Mouse (Mus musculus): Measurements from ENCODE around the gene Mpc1. TPM values are rescaled to one million over a fixed set of nuclear protein-coding genes. Genes with fewer than 3 reads are reported as not detected.
A peak's percentile ranks its signal among the peaks of the same experiment; 100 is the strongest.

Mpc1 gene
- polyA plus RNA-seq, 1 experiment from 2014 or later = 312 TPM

GRCm38 (mm10) chr17:8341360-8341963, 58.8 kb downstream of the Mpc1 start:
- Histone ChIP-seq H3K4me2 (replicated peaks) (peak overlapping the region; percentile 92), H3K4me1 (peaks cover 36% of the 10 kb centered on the region), H3K9ac (replicated peaks) (peak overlapping the region; percentile 83), H3K36me3 (no peaks in the 10 kb centered on the region), H3K27me3 (no peaks in the 10 kb centered on the region; the same call in 1 of the 2 replicates), H3K27ac (replicated peaks) (peak overlapping the region; percentile 88), H3K9me3 (no peaks in the 10 kb centered on the region), H3K4me3 (peak overlapping the region; percentile 58)
- 6% methylated on average over 45 of the region's 46 CpGs for WGBS
- peak; percentile 37 for ATAC-seq (replicated peaks)

DNA sequence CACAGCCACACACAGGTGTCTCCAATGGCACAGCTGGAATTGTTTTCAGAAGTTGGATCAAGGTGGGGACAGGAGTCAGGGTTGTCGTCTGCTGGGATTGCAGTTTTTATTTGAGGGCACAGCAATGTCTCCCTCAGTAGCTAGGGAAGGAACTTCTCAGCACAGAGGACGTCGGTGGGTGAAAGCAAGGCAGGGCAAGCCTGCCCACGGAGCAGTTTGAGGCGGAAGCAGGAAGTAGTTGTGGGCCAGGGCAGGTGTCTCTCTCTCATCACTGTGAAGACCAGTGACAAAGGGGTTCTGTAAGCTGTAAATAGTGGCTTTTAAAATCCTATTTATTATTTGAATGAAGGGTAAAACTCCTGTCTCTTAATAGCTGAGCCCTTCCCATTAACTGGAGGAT, 60.0 kb downstream of the Mpc1 start:
- no peaks in the 10 kb centered on the region for H3K36me3 ChIP-seq
- H3K27ac ChIP-seq (replicated peaks) = no peak overlapping the region
- 46% methylated on average over 5 of the region's 5 CpGs for WGBS
- no peaks in the 10 kb centered on the region for H3K9me3 ChIP-seq
- ATAC-seq (replicated peaks) = no peak
- peak overlapping the region; percentile 92 for H3K4me2 ChIP-seq (replicated peaks)
- H3K4me1 ChIP-seq = peaks cover 36% of the 10 kb centered on the region
- peak overlapping the region; percentile 58; the same call in 1 of the 2 replicates for H3K4me3 ChIP-seq
- H3K9ac ChIP-seq (replicated peaks) = no peak overlapping the region
- H3K27me3 ChIP-seq = no peaks in the 10 kb centered on the region; the same call in 1 of the 2 replicates

DNA sequence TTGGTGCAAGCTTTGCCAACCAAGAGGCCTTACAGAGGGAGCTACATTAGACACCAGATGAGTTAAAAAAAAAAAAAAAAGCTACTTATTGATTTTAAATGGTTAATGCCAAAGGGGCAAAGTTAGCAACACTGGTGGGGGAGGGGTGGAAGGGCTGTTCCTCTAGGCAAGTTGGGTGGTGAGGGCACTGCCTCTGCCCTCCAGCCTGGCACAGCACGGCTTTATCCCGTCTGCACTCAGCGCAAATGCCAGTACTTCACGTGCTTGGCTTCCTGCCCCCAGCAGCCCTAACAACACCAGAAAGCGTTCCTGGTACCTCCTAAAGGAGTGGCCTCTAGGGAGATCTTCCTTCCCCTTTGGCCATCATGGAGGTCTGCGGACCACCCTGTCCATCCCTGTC, 60.7 kb downstream of the Mpc1 start:
- no peak overlapping the region for H3K9ac ChIP-seq (replicated peaks)

More for the DNA sequence above, 60.7 kb downstream of the Mpc1 start:
- 71% methylated on average over 6 of the region's 6 CpGs for WGBS
- Histone ChIP-seq H3K27me3 (no peaks in the 10 kb centered on the region; the same call in 1 of the 2 replicates), H3K4me2 (replicated peaks) (peak overlapping the region; percentile 24), H3K36me3 (no peaks in the 10 kb centered on the region), H3K9me3 (no peaks in the 10 kb centered on the region), H3K4me3 (no peak overlapping the region), H3K27ac (replicated peaks) (no peak overlapping the region), H3K4me1 (peaks cover 36% of the 10 kb centered on the region)
- ATAC-seq (replicated peaks) = no peak

Other genes starting within 250 kb of the Mpc1 start
- 0.14 and 0.48 TPM in 2 replicates for gene Gm49673, start 135.1 kb upstream of the Mpc1 start, polyA plus RNA-seq (2015; fragmentation: Nextera tagmentation; extraction: Ambion mirVana)
- 12.0 and 12.1 TPM in 2 replicates for gene Rnaset2a, start 134.8 kb upstream of the Mpc1 start, polyA plus RNA-seq (2015; fragmentation: Nextera tagmentation; extraction: Ambion mirVana)
- 23.6 and 27.2 TPM in 2 replicates for gene Fgfr1op, start 117.4 kb upstream of the Mpc1 start, polyA plus RNA-seq (2015; fragmentation: Nextera tagmentation; extraction: Ambion mirVana)
- not detected in 2 replicates for gene Ccr6, start 46.9 kb upstream of the Mpc1 start, polyA plus RNA-seq (2015; fragmentation: Nextera tagmentation; extraction: Ambion mirVana)
- gene Sft2d1, start 28.2 kb downstream of the Mpc1 start, polyA plus RNA-seq (2015; fragmentation: Nextera tagmentation; extraction: Ambion mirVana) = 148 and 157 TPM in 2 replicates
- gene Prr18, start 54.6 kb downstream of the Mpc1 start, polyA plus RNA-seq (2015; fragmentation: Nextera tagmentation; extraction: Ambion mirVana) = 11.5 and 12.8 TPM in 2 replicates
- gene T2, start 73.1 kb downstream of the Mpc1 start, polyA plus RNA-seq (2015; fragmentation: Nextera tagmentation; extraction: Ambion mirVana) = 0.51 and 0.63 TPM in 2 replicates
- 0.46 and 0.54 TPM in 2 replicates for gene T, start 151.5 kb downstream of the Mpc1 start, polyA plus RNA-seq (2015; fragmentation: Nextera tagmentation; extraction: Ambion mirVana)
- 21.5 and 21.9 TPM in 2 replicates for gene Pde10a, start 242.5 kb downstream of the Mpc1 start, polyA plus RNA-seq (2015; fragmentation: Nextera tagmentation; extraction: Ambion mirVana)